Mouse (Mus musculus): ENCODE data around the gene Suz12. TPM values are rescaled to one million over a fixed set of nuclear protein-coding genes. Genes with fewer than 3 reads are reported as not detected.
"Not testable (repeated sequence)": the region's sequence is repeated elsewhere in the genome, so short reads cannot be mapped to it uniquely, and the experiment has no call there.

The Suz12 gene
- 5.2 and 6.8 TPM in 2 replicates for polyA plus RNA-seq (2012; rRNA removed)

- DNase-seq (ENCODE audit: low read depth), result peak; percentile 50
Observed at GRCm38 (mm10) chr11:79992592-79993355, at the start of gene Suz12. Suz12 (plus strand) TSS chr11:79993106.

DNA sequence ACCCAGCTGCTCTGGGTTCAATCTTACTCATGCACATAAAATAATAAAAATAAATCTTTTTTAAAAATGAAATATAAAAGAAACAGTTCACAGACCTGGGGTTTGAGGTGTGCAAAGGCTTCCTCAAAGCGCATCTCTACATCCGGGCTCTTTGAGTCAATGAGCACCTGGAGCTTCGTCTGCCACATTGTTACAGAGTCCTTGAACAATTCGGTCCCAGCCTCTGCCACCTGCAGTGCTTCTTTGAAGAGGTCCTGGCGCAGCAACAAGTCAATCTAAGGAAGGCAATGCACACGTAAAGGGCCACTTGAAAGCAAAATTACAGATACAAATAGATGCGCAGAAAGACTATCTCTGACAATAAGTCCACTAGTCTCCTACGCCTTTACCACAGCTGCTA is 49.8 kb upstream of the Suz12 start:
- no peak for DNase-seq (ENCODE audit: low read depth)

- DNase-seq (ENCODE audit: low read depth), result no peak
Observed at GRCm38 (mm10) chr11:79943601-79944000, 49.3 kb upstream of the Suz12 start.

DNA sequence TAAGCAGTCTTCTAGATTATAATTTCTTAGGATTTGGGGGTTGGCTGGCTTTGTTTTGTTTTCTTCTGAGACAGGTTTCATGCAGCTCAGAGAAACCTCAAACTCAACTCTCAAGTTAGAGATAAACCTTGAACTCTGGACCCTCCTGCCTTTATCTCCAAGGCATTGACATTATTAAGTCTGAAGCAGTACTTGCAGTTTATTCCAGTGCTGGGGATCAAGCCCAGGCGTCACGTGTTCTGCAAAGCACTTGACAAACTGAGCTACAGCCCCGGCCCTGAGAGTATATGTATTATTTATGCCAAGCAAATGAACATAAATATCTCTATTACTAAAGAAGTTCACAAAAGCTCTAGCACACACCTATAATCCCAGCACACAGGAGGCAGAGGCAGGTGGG is 45.6 kb upstream of the Suz12 start:
- no peak for DNase-seq (ENCODE audit: low read depth)

DNA sequence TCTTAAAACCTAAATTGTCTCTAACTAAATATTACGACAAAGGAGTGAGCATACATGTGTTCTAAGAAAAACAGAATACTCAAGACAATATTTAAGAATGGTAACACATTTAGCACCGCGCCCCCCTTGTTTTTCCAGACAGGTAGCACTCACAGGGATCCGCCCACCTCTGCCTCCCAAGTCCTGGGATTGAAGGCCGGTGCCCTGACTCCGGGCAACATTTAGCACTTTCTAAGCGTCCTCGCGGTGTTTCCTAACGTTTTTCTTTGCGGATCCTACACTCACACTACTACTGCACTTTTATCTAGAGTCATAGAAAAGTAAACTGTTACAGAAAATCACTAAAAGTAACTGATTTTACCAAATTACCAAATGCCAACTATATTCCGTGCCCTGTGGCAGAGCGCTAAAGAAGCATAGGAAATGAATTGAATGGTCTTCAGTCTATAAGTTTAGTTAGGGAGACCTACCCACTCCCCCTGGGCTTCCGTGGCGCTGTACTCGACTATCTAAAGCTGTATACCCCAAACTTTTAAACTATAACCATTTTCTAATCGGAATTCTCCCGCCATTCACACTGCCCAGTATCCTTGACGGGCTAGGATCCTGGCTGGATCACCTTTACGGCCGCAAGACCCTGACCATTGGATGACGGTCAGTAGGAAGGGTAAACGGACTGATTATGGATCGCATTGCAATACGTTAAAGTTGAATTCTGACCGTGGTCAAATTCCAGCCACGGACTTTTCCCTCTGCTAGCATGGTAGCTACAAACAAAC is 31.4 kb upstream of the Suz12 start:
- DNase-seq (ENCODE audit: low read depth), result no peak

- DNase-seq (ENCODE audit: low read depth), result peak; percentile 86
Observed at GRCm38 (mm10) chr11:79962125-79962876, 30.6 kb upstream of the Suz12 start, which contains the start of gene Utp6. Utp6 (minus strand) TSS chr11:79962390.

GRCm38 (mm10) chr11:79962877-79963183 is 30.1 kb upstream of the Suz12 start:
- DNase-seq (ENCODE audit: low read depth), result no peak

DNA sequence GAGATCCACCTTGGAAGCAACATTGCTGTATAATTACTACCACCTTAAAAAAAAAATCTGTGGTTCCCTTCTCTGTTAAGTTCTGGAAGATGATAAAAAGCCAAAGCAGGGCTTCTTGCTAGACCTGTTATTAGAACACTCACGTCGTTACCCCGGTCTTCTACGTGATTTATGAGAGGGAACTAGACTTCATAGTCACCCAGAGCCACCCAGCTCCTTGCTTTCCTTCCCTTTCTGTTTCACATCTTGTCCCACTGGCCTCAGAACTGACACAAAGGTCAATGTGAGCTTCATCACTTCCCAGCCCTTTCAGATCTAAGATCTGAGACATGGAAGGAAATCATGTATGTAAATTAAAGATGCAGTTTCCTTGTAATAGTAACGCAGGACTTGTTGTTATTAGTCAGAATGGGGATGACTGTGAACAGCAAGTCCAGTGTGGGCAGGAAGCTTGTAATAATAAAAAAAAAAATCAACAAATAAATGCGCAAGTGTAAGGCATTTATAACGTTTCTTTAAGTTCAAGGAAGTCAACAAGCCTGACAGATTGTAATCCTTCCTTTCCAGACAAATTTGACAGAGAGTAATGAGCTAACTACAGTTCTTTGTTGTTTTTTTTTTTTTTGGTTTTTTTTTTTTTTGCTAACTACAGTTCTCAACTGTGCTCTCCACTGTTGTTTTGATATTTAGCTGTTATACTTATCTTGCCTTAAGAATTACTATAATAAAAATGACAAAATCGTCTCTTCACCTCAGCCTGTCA is 29.5 kb upstream of the Suz12 start:
- no peak for DNase-seq (ENCODE audit: low read depth)

GRCm38 (mm10) chr11:79965896-79966295 is 27.0 kb upstream of the Suz12 start:
- no peak for DNase-seq (ENCODE audit: low read depth)

GRCm38 (mm10) chr11:79967752-79968151 is 25.2 kb upstream of the Suz12 start:
- DNase-seq (ENCODE audit: low read depth), result no peak

DNA sequence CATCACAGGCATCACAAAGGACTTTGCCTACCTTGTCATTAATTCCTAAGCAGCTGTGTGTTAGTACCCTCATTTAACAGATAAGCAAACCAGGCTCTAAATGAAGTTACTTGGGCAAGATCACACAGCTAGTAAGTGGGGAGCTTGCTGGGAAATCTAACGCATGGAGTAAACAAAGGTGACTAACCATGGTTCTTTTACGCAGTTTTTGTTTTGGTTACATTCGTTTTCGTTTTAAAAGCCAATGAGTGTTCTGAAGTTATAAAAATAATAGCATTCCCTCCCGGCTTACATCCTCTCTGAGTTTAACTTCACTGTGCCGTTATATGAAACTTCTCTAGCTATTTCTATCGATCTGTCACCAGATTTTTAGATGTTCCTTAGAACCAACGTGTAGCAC is 19.8 kb upstream of the Suz12 start:
- DNase-seq (ENCODE audit: low read depth), result no peak

DNA sequence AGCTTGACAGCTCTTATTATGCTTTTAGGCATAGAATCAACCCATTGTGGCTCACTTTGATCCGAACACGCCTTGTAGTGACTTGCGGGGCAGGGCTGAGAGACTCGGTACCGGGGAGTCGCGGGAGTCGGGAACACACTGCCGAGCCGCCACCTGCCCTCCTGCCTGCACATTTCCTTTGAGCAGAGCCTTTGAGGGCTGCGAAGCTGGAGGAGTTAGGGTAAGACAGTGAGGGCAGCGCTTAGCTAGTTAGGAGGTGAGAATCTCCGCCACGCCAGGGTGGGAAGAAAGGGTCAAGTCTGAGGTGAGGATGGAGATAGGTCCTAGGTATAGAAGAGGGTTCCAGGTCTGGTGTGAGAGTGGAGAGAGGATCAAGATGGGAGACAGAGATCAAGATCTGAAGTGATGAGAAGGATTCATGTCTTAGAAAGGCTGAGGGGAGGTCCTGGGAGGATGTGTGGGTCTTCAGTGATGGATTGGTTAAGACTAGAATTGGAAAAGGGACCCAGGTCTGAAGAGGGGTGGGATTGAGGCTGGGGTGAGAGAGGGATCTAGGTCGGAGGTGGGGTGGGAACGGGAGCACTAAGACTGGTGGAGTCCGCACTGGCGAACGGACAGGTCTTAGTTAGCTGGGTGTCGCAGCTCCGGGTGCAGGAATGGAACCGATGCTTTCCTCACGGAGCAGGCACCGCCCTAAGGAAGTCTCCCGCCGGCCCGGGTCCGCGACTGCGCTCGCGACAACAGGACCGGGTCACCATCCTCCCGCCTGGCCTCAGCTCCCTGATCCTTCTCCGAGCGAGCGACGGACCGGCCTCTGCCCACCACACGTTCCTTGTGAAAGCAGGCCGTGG is 19.1 kb upstream of the Suz12 start:
- no peak for DNase-seq (ENCODE audit: low read depth)

DNA sequence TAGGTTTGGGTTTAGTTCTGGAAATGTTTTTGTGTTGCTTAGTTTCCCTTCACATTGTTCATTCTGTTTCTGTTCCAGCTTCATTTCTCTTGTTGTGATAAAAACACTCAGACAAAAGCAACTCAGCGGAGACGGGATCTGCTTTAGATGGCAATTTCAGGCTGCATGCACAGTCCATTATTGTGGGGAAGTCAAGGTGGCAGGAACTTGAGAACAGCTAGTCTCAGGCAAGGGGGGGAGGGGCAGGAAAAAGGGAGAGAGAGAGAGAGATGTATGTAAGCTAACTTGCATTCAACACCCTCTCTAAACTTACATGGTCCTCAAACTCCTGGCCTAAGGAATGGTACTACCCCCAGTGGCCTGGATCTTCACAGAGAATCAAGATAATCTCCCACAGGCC is 17.5 kb upstream of the Suz12 start:
- DNase-seq (ENCODE audit: low read depth), result no peak

DNA sequence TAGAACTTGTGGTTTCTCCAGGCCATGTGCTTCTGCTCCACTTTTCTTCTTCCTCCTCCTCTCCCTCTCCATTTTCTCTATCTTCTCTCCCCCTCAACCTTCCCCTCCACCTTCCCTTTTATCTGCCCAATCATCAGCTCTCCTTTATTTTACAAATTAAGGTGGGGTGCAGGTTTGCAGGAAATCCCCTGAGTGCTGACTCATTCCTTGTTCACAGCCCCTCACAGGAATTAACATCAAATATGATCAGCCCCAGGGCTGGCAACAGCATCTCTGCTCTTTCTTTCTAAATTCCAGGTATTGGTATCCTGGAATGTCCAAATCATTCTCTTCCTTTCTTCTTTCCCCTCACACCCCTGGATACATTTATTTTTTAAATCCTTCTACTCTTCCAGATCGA is 16.7 kb upstream of the Suz12 start:
- DNase-seq (ENCODE audit: low read depth), result no peak

GRCm38 (mm10) chr11:79976645-79977044 is 16.3 kb upstream of the Suz12 start:
- not testable (repeated sequence) for DNase-seq (ENCODE audit: low read depth)

DNA sequence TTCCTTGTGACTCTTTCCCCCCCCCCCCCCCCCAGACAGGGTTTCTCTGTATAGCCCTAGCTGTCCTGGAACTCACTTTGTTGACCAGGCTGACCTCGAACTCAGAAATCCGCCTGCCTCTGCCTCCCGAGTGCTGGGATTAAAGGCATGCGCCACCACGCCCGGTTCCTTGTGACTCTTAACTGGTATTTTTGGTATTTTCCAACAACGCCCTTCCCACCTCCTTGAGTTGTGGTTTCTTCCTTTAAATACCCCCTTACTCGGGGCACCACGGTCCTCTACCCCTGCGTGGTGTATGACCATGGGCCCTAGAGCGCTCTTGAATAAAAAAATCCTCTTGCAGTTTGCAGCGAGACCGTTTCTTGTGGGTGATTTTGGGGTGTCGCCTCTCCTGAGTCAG is 15.8 kb upstream of the Suz12 start:
- not testable (repeated sequence) for DNase-seq (ENCODE audit: low read depth)

- DNase-seq (ENCODE audit: low read depth), result not testable (repeated sequence)
Observed at GRCm38 (mm10) chr11:79977747-79978146, 15.2 kb upstream of the Suz12 start.

DNA sequence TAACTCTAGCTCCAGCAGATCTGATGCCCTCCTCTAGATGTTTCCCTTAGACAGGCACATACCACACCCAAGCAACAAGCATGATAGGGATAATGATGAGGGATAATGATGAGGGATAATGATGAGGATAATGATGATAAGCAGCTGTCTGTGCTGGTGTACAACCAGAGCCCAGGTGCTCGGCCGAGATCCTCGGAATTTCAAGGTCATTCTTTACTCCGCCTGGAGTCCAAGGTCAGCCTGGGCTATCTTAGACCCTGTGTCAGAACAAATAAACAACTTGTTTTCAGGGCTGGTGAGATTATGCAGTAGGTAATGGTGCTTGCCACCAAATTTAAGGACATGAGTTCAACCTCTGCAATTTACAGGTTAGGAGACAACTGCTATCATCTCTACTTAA is 6.0 kb upstream of the Suz12 start:
- DNase-seq (ENCODE audit: low read depth), result no peak

- no peak for DNase-seq (ENCODE audit: low read depth)
Observed at GRCm38 (mm10) chr11:79987896-79988295, 5.0 kb upstream of the Suz12 start.

DNA sequence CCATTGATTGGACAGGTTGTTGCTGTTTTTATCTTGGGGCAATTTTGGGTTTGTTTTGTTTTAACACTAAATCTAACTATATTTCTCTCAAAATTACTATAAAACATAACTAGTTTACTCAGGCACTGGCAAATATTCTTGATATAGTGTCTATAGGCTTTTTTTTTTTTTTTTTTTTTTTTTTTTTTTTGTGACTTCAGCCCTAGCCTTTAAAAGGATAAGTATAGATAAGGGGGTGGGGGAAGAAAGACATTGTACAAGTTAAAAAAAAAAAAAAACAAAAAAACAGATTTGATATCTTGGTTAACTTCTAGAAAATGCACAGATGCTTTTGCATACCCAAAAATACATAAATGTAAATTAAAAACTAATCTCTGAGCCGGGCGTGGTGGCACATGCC is 2.8 kb upstream of the Suz12 start:
- no peak for DNase-seq (ENCODE audit: low read depth)

DNA sequence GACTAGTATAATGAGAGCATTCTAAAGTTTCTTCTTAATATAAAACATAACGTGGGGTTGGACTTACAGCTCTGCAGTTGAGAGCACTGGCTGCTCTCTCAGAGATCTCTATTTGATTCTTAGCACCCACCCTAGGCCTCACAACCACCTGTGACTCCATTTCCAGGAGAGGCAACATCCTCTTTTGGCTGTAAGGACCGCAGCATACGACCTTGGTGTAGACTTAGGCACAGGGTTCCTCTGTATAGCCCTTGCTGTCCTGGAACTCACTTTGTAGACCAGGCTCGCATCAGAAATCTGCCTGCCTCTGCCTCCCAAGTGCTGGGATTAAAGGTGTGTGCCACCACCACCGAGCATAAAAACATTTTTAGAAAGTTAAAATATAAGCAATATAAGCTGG is 1.3 kb upstream of the Suz12 start:
- DNase-seq (ENCODE audit: low read depth), result no peak

All from gonadal fat pad, adult 2 months (tissue).